Comparison of ENCODE assay signal across 22 mouse cellular contexts in genomic region chr8:107473369-107473768, GRCm38 (mm10). TPM values are rescaled to one million over a fixed set of nuclear protein-coding genes. Genes with fewer than 3 reads are reported as not detected.
DNase-seq lines count a peak whose midpoint lies in the region; ATAC-seq lines count a peak whose summit lies in the region.
"Had no signal": no experiment of that assay in that cellular context is flagged by ENCODE, and none has a peak within 500 bp of the region (broad histone marks: within the 10 kb centered on the region; RNA-seq: fewer than 3 reads in every experiment).

No protein-coding gene starts in this region.

- H3K27me3 ChIP-seq in hindbrain, embryonic 12.5 days = no peaks in the 10 kb centered on the region
- no peaks in the 10 kb centered on the region for H3K27me3 ChIP-seq in hindbrain, embryonic 11.5 days (ENCODE audit: control insufficient read depth, insufficient read depth, low read length)
- H3K27me3 ChIP-seq in embryonic facial prominence, embryonic 14.5 days (replicated peaks; ENCODE audit: control insufficient read depth, insufficient read depth, low read length) = no peaks in the 10 kb centered on the region
- no peaks in the 10 kb centered on the region for H3K27me3 ChIP-seq in limb, embryonic 12.5 days

- H3K4me3 ChIP-seq in hindbrain, embryonic 12.5 days = no peak overlapping the region
- H3K4me3 ChIP-seq in hindbrain, embryonic 11.5 days (ENCODE audit: low read depth, low read length) = no peak overlapping the region
- H3K4me3 ChIP-seq in embryonic facial prominence, embryonic 14.5 days (ENCODE audit: low read depth, low read length) = no peak overlapping the region
- H3K4me3 ChIP-seq in limb, embryonic 12.5 days (replicated peaks) = no peak overlapping the region
- H3K4me3 ChIP-seq: forebrain, embryonic 10.5 days; midbrain, embryonic 10.5 days had no signal

- DNase-seq in hindbrain, embryonic 11.5 days (ENCODE audit: low spot score) = no peak
- no peak for DNase-seq in embryonic facial prominence, embryonic 14.5 days (ENCODE audit: low spot score)
- no peak for DNase-seq in urinary bladder, postnatal 10 days (ENCODE audit: low spot score)
- no peak for DNase-seq in urinary bladder, adult 2 months (ENCODE audit: low spot score)
- DNase-seq: B cell, adult 2 months; cerebellum, adult 2 months; cerebellum, postnatal 36 days; forebrain, postnatal 0 days; heart, postnatal 36 days; kidney, adult 11 months; layer of hippocampus, postnatal 36 days; lung, embryonic 14.5 days; lung, postnatal 36 days; right cerebral cortex, adult 18-20 months had no signal

- peak overlapping the region; percentile 41; the same call in 1 of the 2 replicates for H3K27ac ChIP-seq in hindbrain, embryonic 12.5 days
- H3K27ac ChIP-seq in hindbrain, embryonic 11.5 days (ENCODE audit: low read depth, low read length) = no peak overlapping the region
- peak overlapping the region; percentile 80 for H3K27ac ChIP-seq in embryonic facial prominence, embryonic 14.5 days (replicated peaks; ENCODE audit: low read depth, low read length)
- H3K27ac ChIP-seq in limb, embryonic 12.5 days = peak overlapping the region; percentile 98
- H3K27ac ChIP-seq: forebrain, embryonic 10.5 days; kidney, postnatal 0 days; midbrain, embryonic 10.5 days; stomach, postnatal 0 days had no signal

- H3K9me3 ChIP-seq in hindbrain, embryonic 12.5 days (replicated peaks) = no peaks in the 10 kb centered on the region
- no peaks in the 10 kb centered on the region for H3K9me3 ChIP-seq in hindbrain, embryonic 11.5 days (ENCODE audit: control insufficient read depth, low read length)
- H3K9me3 ChIP-seq in embryonic facial prominence, embryonic 14.5 days (ENCODE audit: control insufficient read depth, low read length) = no peaks in the 10 kb centered on the region
- H3K9me3 ChIP-seq in limb, embryonic 12.5 days = no peaks in the 10 kb centered on the region
- H3K9me3 ChIP-seq: forebrain, embryonic 10.5 days; midbrain, embryonic 10.5 days had no signal

- 97% methylated on average over 4 of the region's 4 CpGs for WGBS in hindbrain, embryonic 12.5 days
- 91% methylated on average over 4 of the region's 4 CpGs for WGBS in hindbrain, embryonic 11.5 days
- WGBS in embryonic facial prominence, embryonic 14.5 days = 88% methylated on average over 4 of the region's 4 CpGs
- WGBS in limb, embryonic 12.5 days = 86% methylated on average over 4 of the region's 4 CpGs

- H3K4me2 ChIP-seq in hindbrain, embryonic 12.5 days (replicated peaks) = no peak overlapping the region
- no peak overlapping the region for H3K4me2 ChIP-seq in hindbrain, embryonic 11.5 days (replicated peaks; ENCODE audit: low read depth, low read length)
- H3K4me2 ChIP-seq in embryonic facial prominence, embryonic 14.5 days (ENCODE audit: low read depth, low read length) = no peak overlapping the region
- H3K4me2 ChIP-seq in limb, embryonic 12.5 days = no peak overlapping the region
- H3K4me2 ChIP-seq: lung, embryonic 14.5 days had no signal

- no peak overlapping the region for H3K9ac ChIP-seq in hindbrain, embryonic 12.5 days
- no peak overlapping the region for H3K9ac ChIP-seq in hindbrain, embryonic 11.5 days (ENCODE audit: low read depth, low read length)
- no peak overlapping the region for H3K9ac ChIP-seq in embryonic facial prominence, embryonic 14.5 days (ENCODE audit: low read depth, low read length)
- no peak overlapping the region for H3K9ac ChIP-seq in limb, embryonic 12.5 days (replicated peaks)
- H3K9ac ChIP-seq: forebrain, postnatal 0 days; lung, embryonic 14.5 days had no signal

- ATAC-seq in hindbrain, embryonic 12.5 days (ENCODE audit: low FRiP score) = no peak
- ATAC-seq in hindbrain, embryonic 11.5 days (ENCODE audit: low FRiP score) = no peak
- ATAC-seq in embryonic facial prominence, embryonic 14.5 days (ENCODE audit: low read depth) = no peak
- ATAC-seq in limb, embryonic 12.5 days (ENCODE audit: insufficient number of reproducible peaks, insufficient read depth, low FRiP score, low TSS enrichment, low read depth) = no peak
- ATAC-seq in megakaryocyte progenitor cell, adult 5-6 weeks (replicated peaks; ENCODE audit: poor library complexity) = peak; percentile 49
- ATAC-seq: hindbrain, embryonic 16.5 days had no signal

- peaks cover 6% of the 10 kb centered on the region for H3K4me1 ChIP-seq in hindbrain, embryonic 12.5 days
- H3K4me1 ChIP-seq in hindbrain, embryonic 11.5 days (replicated peaks; ENCODE audit: control insufficient read depth, insufficient read depth, low read length) = no peaks in the 10 kb centered on the region
- H3K4me1 ChIP-seq in embryonic facial prominence, embryonic 14.5 days (ENCODE audit: control insufficient read depth, insufficient read depth, low read length) = peaks cover 4% of the 10 kb centered on the region; the same call in 1 of the 2 replicates
- peaks cover 54% of the 10 kb centered on the region for H3K4me1 ChIP-seq in limb, embryonic 12.5 days (replicated peaks)

- H3K36me3 ChIP-seq in hindbrain, embryonic 12.5 days = peaks cover 18% of the 10 kb centered on the region
- H3K36me3 ChIP-seq in hindbrain, embryonic 11.5 days (ENCODE audit: control insufficient read depth, insufficient read depth, low read length) = no peaks in the 10 kb centered on the region
- no peaks in the 10 kb centered on the region for H3K36me3 ChIP-seq in embryonic facial prominence, embryonic 14.5 days (ENCODE audit: control insufficient read depth, insufficient read depth, low read length)
- peaks cover 21% of the 10 kb centered on the region; the same call in 1 of the 2 replicates for H3K36me3 ChIP-seq in limb, embryonic 12.5 days

RNA-seq across cellular contexts. Expression of gene Wwp2, which starts 37.2 kb away (rescaled TPM):
- polyA plus RNA-seq in hindbrain, embryonic 12.5 days (2016; fragmentation: Nextera tagmentation; extraction: Ambion mirVana) = 109 and 124 TPM in 2 replicates
- polyA plus RNA-seq in hindbrain, embryonic 11.5 days (2014; fragmentation: Nextera tagmentation; extraction: Ambion mirVana) = 61.2 and 69.5 TPM in 2 replicates
- polyA plus RNA-seq in embryonic facial prominence, embryonic 14.5 days (2014; fragmentation: Nextera tagmentation; extraction: Ambion mirVana) = 77.8 and 112 TPM in 2 replicates
- polyA plus RNA-seq in limb, embryonic 12.5 days (2016; fragmentation: Nextera tagmentation; extraction: Ambion mirVana) = 277 and 286 TPM in 2 replicates
- 31.8 and 41.3 TPM in 2 replicates for total RNA-seq in megakaryocyte progenitor cell, adult 5-6 weeks (2015)
- total RNA-seq in megakaryocyte progenitor cell, adult 5-6 weeks (2017) = 52.3 and 54.7 TPM in 2 replicates
- polyA plus RNA-seq in urinary bladder, adult 2 months (2012; rRNA removed) = 18.4 and 22.5 TPM in 2 replicates

RNA-seq across cellular contexts. Expression of gene Nob1, which starts 48.5 kb away (rescaled TPM):
- 78.3 and 78.9 TPM in 2 replicates for polyA plus RNA-seq in hindbrain, embryonic 12.5 days (2016; fragmentation: Nextera tagmentation; extraction: Ambion mirVana)
- polyA plus RNA-seq in hindbrain, embryonic 11.5 days (2014; fragmentation: Nextera tagmentation; extraction: Ambion mirVana) = 78.9 and 80.3 TPM in 2 replicates
- polyA plus RNA-seq in embryonic facial prominence, embryonic 14.5 days (2014; fragmentation: Nextera tagmentation; extraction: Ambion mirVana) = 42.7 and 42.8 TPM in 2 replicates
- 102 and 103 TPM in 2 replicates for polyA plus RNA-seq in limb, embryonic 12.5 days (2016; fragmentation: Nextera tagmentation; extraction: Ambion mirVana)
- 56.4 and 57.4 TPM in 2 replicates for total RNA-seq in megakaryocyte progenitor cell, adult 5-6 weeks (2015)
- total RNA-seq in megakaryocyte progenitor cell, adult 5-6 weeks (2017) = 35.8 and 36.5 TPM in 2 replicates
- polyA plus RNA-seq in urinary bladder, adult 2 months (2012; rRNA removed) = 36.6 and 46.9 TPM in 2 replicates
